Mouse (Mus musculus) ES-E14 (cell line): Measurements from ENCODE around the gene Dst. TPM values are rescaled to one million over a fixed set of nuclear protein-coding genes. Genes with fewer than 3 reads are reported as not detected.

ENCODE experiments used
- DNase-seq: peaks from one replicate; pipeline ENCODE4 v3.0.0-alpha.2; 2013; ENCODE audit warnings: low read depth, low spot score
- H3K27ac ChIP-seq: 2 replicates; pipeline ENCODE4 v1.5.1; 2012; ENCODE audit warnings: low read depth, mild to moderate bottlenecking, low read length, moderate library complexity, mixed read lengths; ENCODE audit not compliant: poor library complexity, insufficient read depth, severe bottlenecking
- H3K36me3 ChIP-seq: 2 replicates; pipeline ENCODE4 v1.6.1; 2012; ENCODE audit warnings: mild to moderate bottlenecking, low read length, moderate library complexity, mixed read lengths; ENCODE audit not compliant: control insufficient read depth, poor library complexity, insufficient read depth, severe bottlenecking
- H3K4me1 ChIP-seq, 2 experiments: fragments of 150-350 bp in 1 of 2; sonication (generic) in 1 of 2; 2 replicates each; pipeline ENCODE4 v1.6.1; 2012; ENCODE audit warnings: low read length in 2 of 2, mild to moderate bottlenecking in 1 of 2, mixed read lengths in 1 of 2; ENCODE audit not compliant: control insufficient read depth in 2 of 2, insufficient read depth in 2 of 2, poor library complexity in 1 of 2
- H3K4me3 ChIP-seq, 2 experiments: fragments of 150-350 bp in 1 of 2; sonication (generic) in 1 of 2; 2 replicates each; pipeline ENCODE4 v1.5.1; 2012; ENCODE audit warnings: low read length in 2 of 2, low read depth in 1 of 2, mild to moderate bottlenecking in 1 of 2, mixed read lengths in 1 of 2; ENCODE audit not compliant: insufficient read depth in 1 of 2, poor library complexity in 1 of 2, severe bottlenecking in 1 of 2
- H3K9ac ChIP-seq: 2 replicates; pipeline ENCODE4 v1.6.1; 2012; ENCODE audit warnings: low read depth, mild to moderate bottlenecking, low read length, mixed read lengths; ENCODE audit not compliant: poor library complexity, insufficient read depth, severe bottlenecking
- H3K9me3 ChIP-seq: fragments of 150-350 bp; sonication (generic); 2 replicates; pipeline ENCODE4 v1.6.1; 2012; ENCODE audit warnings: low read depth, mild to moderate bottlenecking, low read length; ENCODE audit not compliant: control insufficient read depth, insufficient read depth
- CHD2 ChIP-seq: IDR thresholded peaks from 2 replicates; pipeline ENCODE4 v1.6.1; 2014; ENCODE audit warnings: mild to moderate bottlenecking, low read depth, low read length, inconsistent platforms
- HCFC1 ChIP-seq: IDR thresholded peaks from 2 replicates; pipeline ENCODE4 v1.6.1; 2012; ENCODE audit warnings: low read length, inconsistent platforms, borderline replicate concordance; ENCODE audit not compliant: insufficient read depth
- MAFK ChIP-seq: IDR thresholded peaks from 2 replicates; pipeline ENCODE4 v1.6.1; 2014; ENCODE audit warnings: mild to moderate bottlenecking, low read depth, low read length, inconsistent platforms; ENCODE audit not compliant: insufficient read depth
- ZC3H11A ChIP-seq: IDR thresholded peaks from 2 replicates; pipeline ENCODE4 v1.6.1; 2012; ENCODE audit warnings: low read depth, mild to moderate bottlenecking, inconsistent platforms, low read length, borderline replicate concordance
- ZNF384 ChIP-seq: IDR thresholded peaks from 2 replicates; pipeline ENCODE4 v1.6.1; 2012; ENCODE audit warnings: low read depth, low read length, inconsistent platforms
- in situ Hi-C, 2 experiments: fragments of 600-800 bp; cut with MboI; formaldehyde crosslinking; loops; one replicate each; pipeline ENCODE4 v1.15.1; 2025; ENCODE audit warnings: low sequenced_read_pairs in 2 of 2, inconsistent platforms in 1 of 2; ENCODE audit not compliant: unreplicated experiment in 2 of 2
- total RNA-seq: library from RNA; depleted of rRNA; stranded (reverse); fragments of 300-350 nt; gene quantifications from 2 replicates; pipeline ENCODE4 v1.2.3, GENCODE M21; 2012

The Dst gene
- total RNA-seq, 1 experiment, result 186 TPM

DNA sequence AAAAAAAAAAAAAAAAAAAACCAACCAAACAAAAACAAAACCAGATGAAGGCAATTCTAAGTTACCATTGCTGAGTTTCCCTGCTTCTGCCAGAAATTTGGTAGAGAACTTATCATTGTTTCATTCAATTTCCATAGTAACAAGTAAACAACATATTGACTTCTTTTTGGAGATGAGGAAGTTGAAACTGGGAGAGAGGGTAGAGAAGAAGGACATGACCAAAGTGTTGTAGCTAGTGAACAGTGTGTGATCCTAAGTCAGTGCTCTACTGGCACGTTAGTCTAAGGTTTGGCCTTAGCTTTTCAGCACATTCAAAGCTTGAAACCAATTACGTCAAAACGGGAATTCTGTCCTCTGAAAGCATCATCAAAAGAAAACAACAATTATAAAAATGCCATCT, 31.6 kb upstream of the Dst start:
- H3K4me1 ChIP-seq, result no peaks in the 10 kb centered on the region
- no peaks in the 10 kb centered on the region for H3K9me3 ChIP-seq
- H3K27ac ChIP-seq, result no peak overlapping the region
- TF ChIP-seq ZC3H11A (no peak), ZNF384 (no peak), CHD2 (no peak), HCFC1 (no peak), MAFK (no peak)
- no peak for DNase-seq
- H3K9ac ChIP-seq, result no peak overlapping the region
- in situ Hi-C loops, result no loop called here
- no peaks in the 10 kb centered on the region for H3K36me3 ChIP-seq
- no peak overlapping the region for H3K4me3 ChIP-seq

DNA sequence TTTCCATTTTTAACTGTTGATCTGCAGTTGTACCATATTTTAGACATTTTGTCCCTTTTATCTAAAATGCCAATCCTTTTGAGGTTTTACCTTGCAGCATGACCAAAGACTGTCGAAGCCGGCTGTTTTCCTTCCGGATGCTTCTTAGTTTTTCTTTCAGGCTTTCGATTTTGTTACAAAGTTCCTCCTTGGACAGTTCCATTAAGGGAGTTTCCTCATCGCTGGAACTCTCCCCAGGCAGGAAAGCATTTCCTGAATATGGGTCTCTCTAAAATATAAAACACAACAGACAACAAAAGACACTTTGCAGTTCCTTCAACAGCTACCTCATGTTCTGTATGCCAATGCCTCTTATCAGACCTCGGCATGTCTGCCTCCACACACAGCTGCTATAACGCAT, 29.9 kb upstream of the Dst start:
- Histone ChIP-seq H3K9ac (no peak overlapping the region), H3K9me3 (no peaks in the 10 kb centered on the region), H3K4me3 (no peak overlapping the region), H3K4me1 (no peaks in the 10 kb centered on the region), H3K36me3 (no peaks in the 10 kb centered on the region), H3K27ac (no peak overlapping the region)
- no peak for TF ChIP-seq ZNF384
- no peak for TF ChIP-seq MAFK
- TF ChIP-seq HCFC1, result no peak
- TF ChIP-seq CHD2, result no peak
- TF ChIP-seq ZC3H11A, result no peak
- in situ Hi-C loops, result no loop called here
- DNase-seq, result no peak

DNA sequence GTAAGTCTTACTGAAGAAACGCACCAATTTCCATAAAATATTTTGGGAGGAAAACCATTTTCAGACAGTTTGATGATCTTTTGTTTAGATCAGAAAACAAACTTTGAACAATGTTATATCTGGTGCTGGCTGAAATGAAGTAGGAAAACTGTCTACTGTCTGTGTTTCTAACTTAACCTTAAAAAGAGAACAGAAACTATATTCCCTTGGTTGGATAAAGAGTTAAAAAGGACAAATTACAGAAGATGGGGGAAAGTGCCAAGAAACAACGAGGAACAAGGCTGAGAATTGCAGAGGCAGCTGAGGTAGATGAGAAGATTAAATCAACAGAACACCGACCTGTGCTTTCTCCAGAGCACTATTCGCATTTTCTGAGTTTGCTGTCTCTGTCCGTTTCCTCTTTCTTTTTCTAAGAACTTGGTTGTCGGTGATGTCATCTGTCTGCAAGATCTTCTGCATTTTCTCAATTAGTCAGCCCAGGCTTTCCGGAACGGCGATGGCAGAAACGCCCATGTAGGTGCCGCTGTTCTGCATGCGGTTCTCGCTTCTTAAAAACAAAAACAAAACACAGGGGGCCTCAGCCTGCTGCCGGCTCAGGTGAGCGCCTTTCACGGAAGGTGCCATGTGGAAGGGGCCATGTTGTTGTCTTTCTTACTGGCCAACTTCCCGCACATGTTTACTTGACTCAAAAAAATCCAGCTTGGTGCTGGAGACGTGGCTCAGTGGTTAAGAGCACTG, 24.8 kb upstream of the Dst start:
- in situ Hi-C loops, result no loop called here
- Histone ChIP-seq H3K9ac (no peak overlapping the region), H3K4me3 (no peak overlapping the region), H3K27ac (no peak overlapping the region), H3K4me1 (no peaks in the 10 kb centered on the region), H3K9me3 (no peaks in the 10 kb centered on the region), H3K36me3 (no peaks in the 10 kb centered on the region)
- TF ChIP-seq ZNF384 (0 out of 2 replicates have a peak, but pooled peaks have one; percentile 33), MAFK (no peak)
- DNase-seq, result no peak

DNA sequence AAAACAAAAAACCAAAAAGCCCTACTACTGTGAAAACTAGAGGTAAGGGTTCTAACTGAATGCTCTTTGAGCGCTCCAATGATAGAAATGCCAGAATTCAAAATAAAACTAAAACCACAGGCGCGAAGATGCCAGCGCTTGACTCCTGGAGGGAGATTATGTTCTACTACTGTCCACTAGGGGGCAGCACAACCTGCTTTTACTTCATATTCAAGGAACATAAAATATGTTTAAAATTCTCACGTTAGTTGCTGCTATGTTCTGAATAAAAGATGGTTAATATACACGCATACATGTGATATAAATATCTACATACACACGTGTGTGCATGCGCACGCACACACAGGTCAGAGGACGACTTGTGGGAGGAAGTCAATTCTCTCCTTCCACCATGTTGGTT, 15.2 kb upstream of the Dst start:
- Histone ChIP-seq H3K9me3 (no peaks in the 10 kb centered on the region), H3K4me1 (no peaks in the 10 kb centered on the region), H3K36me3 (no peaks in the 10 kb centered on the region), H3K9ac (no peak overlapping the region), H3K4me3 (no peak overlapping the region), H3K27ac (no peak overlapping the region)
- peak; percentile 34 for DNase-seq
- TF ChIP-seq ZNF384, result no peak
- TF ChIP-seq CHD2, result no peak
- TF ChIP-seq HCFC1, result no peak
- no peak for TF ChIP-seq ZC3H11A
- TF ChIP-seq MAFK, result no peak
- in situ Hi-C loops, result no loop called here

DNA sequence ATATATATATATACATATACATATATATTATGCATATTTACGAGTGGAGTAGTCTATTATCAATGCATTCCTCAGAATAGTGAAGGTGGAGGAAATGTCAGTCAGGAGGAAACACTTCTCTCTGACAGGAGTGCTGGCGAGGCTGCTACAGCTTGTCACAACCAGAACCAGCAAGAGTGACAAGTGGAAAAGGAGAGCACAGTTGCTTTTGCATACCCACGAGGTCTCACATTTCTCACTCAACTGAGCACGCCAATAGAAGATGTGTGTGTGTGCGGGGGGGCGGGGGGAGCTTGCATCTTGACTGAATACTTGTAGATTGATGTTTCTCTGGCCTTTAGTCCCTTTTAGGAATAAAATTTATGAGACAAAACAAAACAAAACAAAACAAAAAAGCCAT, 11.9 kb upstream of the Dst start:
- H3K27ac ChIP-seq, result no peak overlapping the region
- no peak for TF ChIP-seq HCFC1
- no peak for TF ChIP-seq ZNF384
- no peak for TF ChIP-seq MAFK
- no peak for TF ChIP-seq CHD2
- TF ChIP-seq ZC3H11A, result no peak
- in situ Hi-C loops, result no loop called here

More for the DNA sequence above, 11.9 kb upstream of the Dst start:
- DNase-seq, result no peak
- H3K9ac ChIP-seq, result no peak overlapping the region
- H3K4me1 ChIP-seq, result no peaks in the 10 kb centered on the region
- H3K36me3 ChIP-seq, result no peaks in the 10 kb centered on the region
- no peaks in the 10 kb centered on the region for H3K9me3 ChIP-seq
- no peak overlapping the region for H3K4me3 ChIP-seq
